In genomic region chr2:166857118-166857517, GRCm38 (mm10) we compare ENCODE assay signal across 11 mouse cellular contexts. TPM values are rescaled to one million over a fixed set of nuclear protein-coding genes. Genes with fewer than 3 reads are reported as not detected.
DNase-seq lines count a peak whose midpoint lies in the region; TF ChIP-seq lines count a peak whose summit lies in the region.
"Had no signal": no experiment of that assay in that cellular context is flagged by ENCODE, and none has a peak within 500 bp of the region (broad histone marks: within the 10 kb centered on the region; RNA-seq: fewer than 3 reads in every experiment).

No protein-coding gene starts in this region.

- H3K27ac ChIP-seq in left cerebral cortex, adult 2 months, result no peak overlapping the region
- H3K27ac ChIP-seq: embryonic facial prominence, embryonic 12.5 days; heart, embryonic 13.5 days had no signal

- no peak overlapping the region for H3K4me3 ChIP-seq in left cerebral cortex, adult 2 months
- H3K4me3 ChIP-seq: embryonic facial prominence, embryonic 12.5 days; heart, embryonic 13.5 days had no signal

- TF ChIP-seq CTCF in left cerebral cortex, adult 2 months (IDR thresholded peaks at IDR 0.05), result peak; percentile 42
- TF ChIP-seq CTCF in brain, embryonic 14.5 days (IDR thresholded peaks at IDR 0.05; ENCODE audit: borderline replicate concordance, extremely low read depth, insufficient read depth, insufficient read length), result peak; percentile 40; the same call in 1 of the 2 replicates

- TF ChIP-seq POLR2A in brain, embryonic 14.5 days (IDR thresholded peaks at IDR 0.05; ENCODE audit: borderline replicate concordance, extremely low read depth, insufficient read depth, insufficient read length, poor library complexity, severe bottlenecking), result no peak

- no peak for DNase-seq in left cerebral cortex, adult 2 months (ENCODE audit: extremely low spot score in 1 of 2, low spot score in 2 of 2)
- no peak for DNase-seq in left cerebral cortex, postnatal 36 days (ENCODE audit: low spot score in 2 of 2)
- DNase-seq in ES-CJ7 (ENCODE audit: low read depth, low spot score), result peak; percentile 74
- DNase-seq in brain, embryonic 14.5 days (ENCODE audit: low read depth), result peak; percentile 37
- peak; percentile 30 for DNase-seq in mesoderm, embryonic 11.5 days (ENCODE audit: low read depth, low spot score)
- no peak for DNase-seq in gastrocnemius, postnatal 25 days
- DNase-seq in ovary, postnatal 14 days (ENCODE audit: low spot score), result no peak
- no peak for DNase-seq in heart, postnatal 10 days
- DNase-seq: adrenal gland, postnatal 10 days had no signal

- intact Hi-C loops in left cerebral cortex, adult 2 months (cut with DNase I), result no loop called here
- intact Hi-C loops in left cerebral cortex, postnatal 36 days (cut with DNase I), result no loop called here
- intact Hi-C loops in heart, postnatal 10 days (cut with DNase I), result loop anchor here (5.0 kb wide), 1 partner anchor 265 kb away; no protein-coding TSS in a partner anchor

RNA-seq across cellular contexts. Expression of gene Cse1l, which starts 48.7 kb away (rescaled TPM):
- total RNA-seq in left cerebral cortex, adult 2 months (2021), result 10 to 100 TPM; 52.2 to 60.6 TPM
- total RNA-seq in left cerebral cortex, postnatal 36 days (2021), result 10 to 100 TPM; 51.4 to 54.9 TPM
- polyA plus RNA-seq in brain, embryonic 14.5 days (2012; rRNA removed), result 77.9 and 78.5 TPM in 2 replicates
- 10 to 100 TPM; 47.1 to 49.5 TPM for total RNA-seq in gastrocnemius, postnatal 25 days (2021)
- 10 to 100 TPM; 48.0 to 53.0 TPM for total RNA-seq in heart, postnatal 10 days (2021)

RNA-seq across cellular contexts. Expression of gene Arfgef2, which starts 51.7 kb away (rescaled TPM):
- total RNA-seq in left cerebral cortex, adult 2 months (2021), result 10 to 100 TPM; 62.3 to 66.2 TPM
- total RNA-seq in left cerebral cortex, postnatal 36 days (2021), result 10 to 100 TPM; 59.0 to 59.3 TPM
- polyA plus RNA-seq in brain, embryonic 14.5 days (2012; rRNA removed), result 7.6 and 11.4 TPM in 2 replicates
- 10 to 100 TPM; 25.7 to 27.0 TPM for total RNA-seq in gastrocnemius, postnatal 25 days (2021)
- total RNA-seq in heart, postnatal 10 days (2021), result 10 to 100 TPM; 40.1 to 43.4 TPM

Comparison
In these comparisons a context has a peak if more than half of its experiments do, and no peak if none do; other contexts are left out.
1. DNase-seq: peak in ES-CJ7 (single experiment), brain, embryonic 14.5 days (single experiment) and mesoderm, embryonic 11.5 days (single experiment); none in left cerebral cortex, adult 2 months (0 of 2), left cerebral cortex, postnatal 36 days (0 of 2), gastrocnemius, postnatal 25 days (single experiment), ovary, postnatal 14 days (single experiment) and heart, postnatal 10 days (0 of 2).